Mouse (Mus musculus) liver, adult 2 months (tissue): Measurements from ENCODE around the gene Gm17622. TPM values are rescaled to one million over a fixed set of nuclear protein-coding genes. Genes with fewer than 3 reads are reported as not detected.

ENCODE experiments used
- DNase-seq: peaks from one replicate; pipeline ENCODE4 v3.0.0-alpha.2; 2011; ENCODE audit warnings: low read depth, low spot score; ENCODE audit errors: extremely low read depth
- H3K27ac ChIP-seq: fragments of 200-500 bp; replicated peaks from 2 replicates; pipeline ENCODE4 v1.5.1; 2012; ENCODE audit warnings: low read depth, mild to moderate bottlenecking, control low read depth, inconsistent platforms, low read length; ENCODE audit not compliant: insufficient read depth
- H3K27me3 ChIP-seq: fragments of 200-500 bp; 2 replicates; pipeline ENCODE4 v1.6.1; 2012; ENCODE audit warnings: mild to moderate bottlenecking, moderate library complexity, low read length, inconsistent platforms; ENCODE audit not compliant: control insufficient read depth, insufficient read depth
- H3K36me3 ChIP-seq: fragments of 200-500 bp; 2 replicates; pipeline ENCODE4 v1.6.1; 2012; ENCODE audit warnings: low read length, inconsistent platforms; ENCODE audit not compliant: control insufficient read depth, insufficient read depth
- H3K4me1 ChIP-seq: fragments of 200-500 bp; 2 replicates; pipeline ENCODE4 v1.6.1; 2011; ENCODE audit warnings: low read length; ENCODE audit not compliant: control insufficient read depth, insufficient read depth
- H3K4me3 ChIP-seq: fragments of 200-500 bp; 2 replicates; pipeline ENCODE4 v1.5.1; 2011; ENCODE audit warnings: low read depth, mild to moderate bottlenecking, control low read depth, low read length, moderate library complexity; ENCODE audit not compliant: insufficient read depth
- H3K79me2 ChIP-seq: fragments of 200-500 bp; 2 replicates; pipeline ENCODE4 v1.6.1; 2012; ENCODE audit warnings: inconsistent platforms, mild to moderate bottlenecking, low read length, moderate library complexity; ENCODE audit not compliant: control insufficient read depth, insufficient read depth
- H3K9ac ChIP-seq: fragments of 200-500 bp; 2 replicates; pipeline ENCODE4 v1.6.1; 2012; ENCODE audit warnings: low read depth, mild to moderate bottlenecking, control low read depth, inconsistent platforms, low read length
- CTCF ChIP-seq: fragments of 200-500 bp; IDR thresholded peaks from 2 replicates; pipeline ENCODE4 v1.5.1; 2011; ENCODE audit warnings: low read depth, low read length, control low read depth
- POLR2A ChIP-seq: fragments of 200-500 bp; IDR thresholded peaks from 2 replicates; pipeline ENCODE4 v1.6.1; 2011; ENCODE audit warnings: low read length, control low read depth; ENCODE audit not compliant: insufficient read depth; ENCODE audit errors: extremely low read depth
- WGBS: fragments of 180-500 bp; shearing (Covaris S2); methylation state at CpG from one replicate; pipeline ENCODE4 v1.1.7; 2018; 5-methylcytosine and 5-hydroxymethylcytosine counted together
- polyA plus RNA-seq: library from polyadenylated mRNA; depleted of rRNA; stranded (reverse); fragments of >200 nt; gene quantifications from 2 replicates; pipeline ENCODE4 v1.2.3, GENCODE M21; 2012
- total RNA-seq: library from RNA; depleted of rRNA; stranded (reverse); fragments of >200 nt; gene quantifications from 2 replicates; pipeline ENCODE4 v1.2.3, GENCODE M21; 2014

The Gm17622 gene
- total and polyA plus RNA-seq, 2 experiments = not detected

- no peaks in the 10 kb centered on the region for H3K27me3 ChIP-seq
- DNase-seq = no peak
- H3K4me3 ChIP-seq = no peak overlapping the region
- WGBS = 55% methylated on average over 1 of the region's 1 CpGs
- no peak for TF ChIP-seq CTCF
- TF ChIP-seq POLR2A = no peak
- H3K79me2 ChIP-seq = no peaks in the 10 kb centered on the region
- H3K4me1 ChIP-seq = no peaks in the 10 kb centered on the region
- H3K36me3 ChIP-seq = peaks cover 8% of the 10 kb centered on the region; the same call in 1 of the 2 replicates
- H3K27ac ChIP-seq = no peak overlapping the region
- H3K9ac ChIP-seq = no peak overlapping the region
These were observed 20.7 kb downstream of the Gm17622 start for GRCm38 (mm10) chr13:96511262-96511661.

- Histone ChIP-seq H3K4me1 (no peaks in the 10 kb centered on the region), H3K9ac (no peak overlapping the region), H3K27me3 (no peaks in the 10 kb centered on the region), H3K4me3 (no peak overlapping the region), H3K79me2 (no peaks in the 10 kb centered on the region), H3K27ac (no peak overlapping the region), H3K36me3 (peaks cover 8% of the 10 kb centered on the region; the same call in 1 of the 2 replicates)
- no peak for TF ChIP-seq CTCF
- WGBS = 83% methylated on average over 5 of the region's 5 CpGs
- no peak for DNase-seq
These were observed 21.4 kb downstream of the Gm17622 start for GRCm38 (mm10) chr13:96511893-96512292.

GRCm38 (mm10) chr13:96514154-96514942 lies 23.8 kb downstream of the Gm17622 start:
- TF ChIP-seq POLR2A (no peak), CTCF (no peak)
- 88% methylated on average over 5 of the region's 5 CpGs for WGBS

GRCm38 (mm10) chr13:96516249-96516648 lies 25.7 kb downstream of the Gm17622 start:
- H3K27ac ChIP-seq = no peak overlapping the region
- H3K4me3 ChIP-seq = no peak overlapping the region
- DNase-seq = no peak
- no peak overlapping the region for H3K9ac ChIP-seq
- peaks cover 2% of the 10 kb centered on the region; the same call in 1 of the 2 replicates for H3K36me3 ChIP-seq
- no peaks in the 10 kb centered on the region; the same call in 1 of the 2 replicates for H3K79me2 ChIP-seq
- no peaks in the 10 kb centered on the region for H3K27me3 ChIP-seq
- 94% methylated on average over 9 of the region's 9 CpGs for WGBS
- TF ChIP-seq CTCF (no peak), POLR2A (no peak)
- no peaks in the 10 kb centered on the region for H3K4me1 ChIP-seq

More at GRCm38 (mm10) chr13:96514154-96514942, 23.8 kb downstream of the Gm17622 start:
- H3K79me2 ChIP-seq = no peaks in the 10 kb centered on the region
- H3K4me1 ChIP-seq = no peaks in the 10 kb centered on the region
- no peak for DNase-seq
- H3K4me3 ChIP-seq = no peak overlapping the region
- no peak overlapping the region for H3K9ac ChIP-seq
- H3K27me3 ChIP-seq = no peaks in the 10 kb centered on the region
- H3K36me3 ChIP-seq = peaks cover 2% of the 10 kb centered on the region; the same call in 1 of the 2 replicates
- H3K27ac ChIP-seq = no peak overlapping the region

- no peak for DNase-seq
- Histone ChIP-seq H3K4me1 (peaks cover 4% of the 10 kb centered on the region; the same call in 1 of the 2 replicates), H3K4me3 (no peak overlapping the region), H3K36me3 (peaks cover 2% of the 10 kb centered on the region; the same call in 1 of the 2 replicates), H3K27ac (no peak overlapping the region), H3K9ac (no peak overlapping the region), H3K27me3 (no peaks in the 10 kb centered on the region), H3K79me2 (no peaks in the 10 kb centered on the region; the same call in 1 of the 2 replicates)
- TF ChIP-seq CTCF (no peak), POLR2A (no peak)
- WGBS = 94% methylated on average over 2 of the region's 2 CpGs
These were observed 26.8 kb downstream of the Gm17622 start for GRCm38 (mm10) chr13:96517335-96517734.

- H3K9ac ChIP-seq = no peak overlapping the region
- H3K4me3 ChIP-seq = no peak overlapping the region
- 95% methylated on average over 3 of the region's 3 CpGs for WGBS
- no peaks in the 10 kb centered on the region; the same call in 1 of the 2 replicates for H3K79me2 ChIP-seq
- TF ChIP-seq POLR2A (no peak), CTCF (no peak)
- DNase-seq = no peak
- H3K27ac ChIP-seq = no peak overlapping the region
- H3K36me3 ChIP-seq = no peaks in the 10 kb centered on the region; the same call in 1 of the 2 replicates
- peaks cover 4% of the 10 kb centered on the region; the same call in 1 of the 2 replicates for H3K4me1 ChIP-seq
- H3K27me3 ChIP-seq = no peaks in the 10 kb centered on the region
These were observed 30.8 kb downstream of the Gm17622 start for GRCm38 (mm10) chr13:96521294-96521693.
